Mouse (Mus musculus) left cerebral cortex, postnatal 4 days (tissue): ENCODE data around the gene Lss. TPM values are rescaled to one million over a fixed set of nuclear protein-coding genes. Genes with fewer than 3 reads are reported as not detected.

Source experiments
- DNase-seq: peaks from one replicate; pipeline ENCODE4 v3.0.0-alpha.2; 2022
- intact Hi-C: fragments of 180-260 bp; cut with DNase I; formaldehyde crosslinking; loops from one replicate; pipeline ENCODE4 v1.15.1; 2025
- total RNA-seq, 2 experiments: library from RNA; stranded (reverse); gene quantifications; 2 replicates each; pipeline ENCODE4 v1.2.3; 2021

Gene Lss
- total RNA-seq, 2 experiments from 2014 or later: 97.2 to 103 TPM

DNA sequence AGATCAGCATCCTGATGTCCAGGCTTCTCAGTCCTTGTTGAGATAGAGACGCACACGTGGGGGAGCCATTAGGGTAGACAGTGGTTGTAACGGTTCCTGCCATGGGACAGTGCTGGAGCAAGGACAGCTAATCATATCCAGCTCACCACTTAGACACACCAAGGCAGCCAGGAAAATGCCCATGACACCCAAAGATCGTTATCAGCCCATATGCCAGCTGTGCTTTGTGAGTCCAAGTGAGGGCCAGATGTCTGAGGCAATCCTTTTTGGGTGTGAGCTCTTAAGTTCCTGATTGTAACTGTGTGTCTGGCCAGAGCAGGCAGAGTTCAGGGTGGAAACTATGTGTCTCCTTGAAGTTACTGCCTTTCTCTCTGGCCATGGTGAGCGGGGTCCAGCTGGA, 22.7 kb downstream of the Lss start:
- intact Hi-C loops: loop anchor here (5.0 kb wide), 1 partner anchor 178 kb away; no protein-coding TSS in a partner anchor
- no peak for DNase-seq

DNA sequence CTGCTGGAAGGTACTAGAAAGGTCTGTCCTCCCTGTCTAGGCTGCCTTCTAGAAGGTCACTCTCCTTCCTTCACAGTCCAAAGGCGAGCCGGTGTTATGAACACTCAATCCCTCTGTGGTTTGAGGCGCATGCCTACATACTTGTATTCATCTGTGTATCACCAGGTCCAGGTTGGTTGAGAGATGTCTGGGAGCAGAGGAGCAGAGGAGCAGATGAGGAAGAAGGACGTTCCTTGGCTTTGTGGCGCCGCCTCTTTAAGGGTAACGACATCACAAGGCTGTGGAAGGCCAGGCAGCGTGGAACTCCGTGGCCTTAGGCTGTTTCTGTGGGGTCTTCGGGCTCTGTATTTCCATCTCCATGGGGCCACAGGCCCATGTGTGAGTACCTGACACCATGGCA, 30.6 kb downstream of the Lss start, which contains the start of gene Spatc1l:
Gene Spatc1l, plus strand, starts transcription at position 301 of the 400 bp plus-strand sequence.
- intact Hi-C loops: no loop called here
- no peak for DNase-seq

DNA sequence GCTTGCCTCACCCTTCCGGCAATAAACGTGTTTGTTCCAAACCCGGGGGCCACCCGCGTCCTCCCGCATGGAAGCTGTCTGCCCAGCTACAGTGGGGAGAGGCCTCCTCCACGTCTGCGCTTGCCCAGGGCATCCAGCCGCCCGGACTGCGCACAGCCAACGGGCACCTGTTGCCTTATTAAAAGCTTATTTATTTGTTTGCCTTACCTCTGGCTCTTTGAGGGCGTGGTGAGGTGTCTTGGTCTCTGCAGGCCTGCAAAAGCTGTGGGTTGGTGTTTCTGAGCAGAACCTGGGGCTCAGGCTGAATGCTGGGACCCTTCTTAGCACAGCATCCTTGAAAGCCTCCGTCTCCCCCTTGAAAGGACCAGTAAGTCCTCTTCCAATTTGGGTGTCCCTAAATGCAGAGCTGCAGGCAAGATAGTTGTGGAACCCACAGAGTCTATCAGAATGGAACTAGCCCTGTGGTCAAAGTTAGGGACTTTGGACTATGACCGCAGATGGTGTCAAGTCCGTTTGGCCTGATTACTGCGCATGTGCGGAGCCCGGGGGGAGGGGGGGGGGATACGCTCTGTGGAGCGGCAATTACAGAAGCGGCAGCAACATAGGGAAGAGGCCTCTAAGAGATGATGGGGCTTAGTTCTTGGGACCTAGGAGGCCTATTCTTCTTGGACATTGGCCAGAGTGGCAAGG, 38.8 kb downstream of the Lss start:
- DNase-seq: no peak
- intact Hi-C loops: no loop called here

DNA sequence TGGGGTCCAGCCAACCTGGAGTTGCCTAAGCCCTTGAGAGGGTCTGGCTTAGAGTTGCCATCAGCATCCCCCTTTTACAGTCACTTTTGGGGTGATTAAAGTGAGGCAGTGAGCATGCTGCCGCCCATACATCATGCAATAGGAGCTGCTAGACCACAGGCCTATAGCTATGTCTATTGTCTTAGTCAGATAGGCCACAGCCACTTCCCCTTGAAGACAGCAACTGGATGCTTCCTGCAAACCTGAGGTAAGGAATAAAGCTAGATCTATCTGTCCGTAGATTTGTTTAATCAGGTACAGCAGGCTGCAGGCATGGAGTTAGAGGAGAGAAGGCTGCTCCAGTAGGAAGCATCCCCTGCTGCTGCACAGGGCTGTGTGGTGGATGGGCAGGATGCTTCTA, 39.7 kb downstream of the Lss start:
- intact Hi-C loops: no loop called here
- no peak for DNase-seq

DNA sequence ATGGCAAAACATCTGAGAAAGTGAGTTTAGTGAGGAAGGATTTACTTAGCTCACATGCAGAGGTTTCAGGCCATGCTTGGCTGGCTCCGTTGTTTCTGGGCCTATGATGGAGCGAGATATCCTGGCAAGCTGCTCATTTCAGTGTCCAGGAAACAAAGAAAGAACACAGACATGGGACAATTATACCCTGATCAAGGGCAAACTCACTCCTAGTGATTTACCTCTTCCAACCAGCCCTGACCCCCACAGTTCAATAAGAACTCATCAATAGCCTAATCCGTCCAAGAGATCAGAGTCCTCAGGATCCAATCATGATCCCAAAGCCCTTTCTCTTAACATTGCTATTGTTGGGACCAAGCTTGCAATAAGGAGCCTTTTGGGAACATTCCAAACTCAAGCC, 40.8 kb downstream of the Lss start:
- DNase-seq: no peak
- intact Hi-C loops: no loop called here

DNA sequence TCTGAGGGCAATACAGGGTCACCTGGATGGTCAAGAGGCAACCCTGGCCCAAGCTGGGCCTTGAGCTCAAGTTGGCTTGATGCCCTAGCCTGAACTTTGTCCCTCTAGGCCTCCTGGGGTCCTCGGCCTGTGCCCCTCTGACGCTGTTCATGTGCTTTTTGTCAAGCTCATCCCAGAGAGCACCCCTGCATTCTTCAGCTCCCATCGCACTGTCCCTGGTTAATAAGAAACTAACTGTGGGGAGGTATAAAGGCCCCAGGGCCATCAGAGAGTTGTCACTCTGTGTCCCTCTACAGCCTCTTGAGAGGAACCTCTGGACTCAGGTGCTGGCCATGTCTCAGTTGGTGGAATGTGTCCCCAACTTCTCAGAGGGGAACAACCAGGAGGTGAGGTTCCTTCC, 44.0 kb downstream of the Lss start, which contains the start of gene Ftcd:
Gene Ftcd, plus strand, starts transcription at position 275 of the 400 bp plus-strand sequence.
- intact Hi-C loops: no loop called here
- no peak for DNase-seq

DNA sequence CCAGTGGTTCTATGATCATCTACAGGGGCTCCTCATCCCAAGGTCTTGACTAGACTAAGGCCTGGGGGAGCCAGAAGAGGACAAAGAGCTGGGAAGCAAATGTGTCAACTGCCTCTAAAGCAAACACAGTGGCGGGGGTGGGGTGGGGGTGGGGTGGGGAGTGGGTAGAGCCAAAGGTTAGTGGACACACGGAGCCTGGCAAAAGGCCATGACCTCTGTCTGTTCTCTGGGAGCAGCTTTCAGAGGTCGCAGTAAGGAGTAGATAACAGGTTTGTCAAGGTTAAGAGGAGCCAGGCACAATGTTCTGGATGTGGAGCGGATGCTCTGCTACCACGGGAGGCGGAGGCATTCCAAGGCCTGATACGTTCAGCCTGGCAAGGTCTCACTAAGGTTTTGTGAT, 45.5 kb downstream of the Lss start:
- intact Hi-C loops: no loop called here

DNA sequence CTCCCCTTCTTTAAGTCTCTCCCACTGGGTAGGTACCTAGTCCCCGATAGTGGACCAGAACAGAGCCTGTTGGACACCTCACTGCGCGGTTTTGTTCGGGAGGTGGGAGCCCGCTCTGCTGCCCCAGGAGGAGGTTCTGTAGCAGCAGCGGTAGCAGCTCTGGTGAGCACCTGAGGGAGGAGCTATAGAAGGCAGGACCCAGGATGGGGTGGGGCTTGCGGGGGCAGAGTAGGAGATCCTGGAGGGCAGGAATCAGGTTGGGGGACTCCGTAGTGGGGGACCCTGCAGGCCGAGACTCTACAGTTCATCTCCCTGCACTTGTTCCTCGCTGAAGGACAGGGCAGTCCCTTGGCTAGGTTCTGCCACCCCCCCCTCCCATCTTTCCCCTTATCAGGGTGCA, 52.8 kb downstream of the Lss start:
- intact Hi-C loops: no loop called here
- no peak for DNase-seq

More for the DNA sequence above, 45.5 kb downstream of the Lss start:
- DNase-seq: no peak

DNA sequence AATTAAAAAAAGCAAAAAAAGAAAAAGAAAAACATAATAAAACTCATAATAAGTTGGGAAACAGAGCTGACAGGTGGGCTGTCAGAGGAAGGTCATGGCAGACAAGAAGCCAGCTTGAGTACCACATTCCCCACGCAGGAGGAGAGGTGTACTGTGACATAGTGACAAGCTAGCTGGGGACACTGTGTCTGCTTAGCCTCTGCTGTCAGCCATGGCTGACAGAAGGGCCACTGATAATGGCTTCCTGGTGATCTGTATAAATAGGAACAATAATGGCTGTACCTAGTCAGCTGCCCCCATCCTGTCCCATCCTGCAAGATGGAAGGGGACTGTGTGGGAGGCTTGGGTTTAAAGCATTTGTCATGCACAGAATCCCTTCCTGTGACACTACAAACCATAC, 54.8 kb downstream of the Lss start:
- DNase-seq: no peak
- intact Hi-C loops: no loop called here

DNA sequence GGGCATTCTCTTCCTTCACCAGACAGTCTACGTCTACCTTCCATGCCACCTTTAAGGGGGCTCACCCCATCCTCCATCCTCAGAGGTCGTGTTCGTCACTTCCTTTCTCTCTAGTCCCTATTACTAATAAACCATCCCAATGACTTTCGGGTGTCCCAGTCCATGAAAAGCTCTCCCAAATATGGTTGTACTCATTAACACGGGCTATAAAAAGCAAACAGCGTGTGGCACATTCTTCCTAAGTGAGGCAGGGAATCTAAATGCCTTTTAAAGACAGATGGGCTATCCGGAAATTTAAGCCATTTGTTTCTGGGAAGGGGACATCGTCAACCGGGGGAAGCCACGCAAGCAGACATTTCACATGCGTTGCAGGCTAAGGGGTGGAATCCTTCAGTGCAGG, 58.8 kb downstream of the Lss start:
- DNase-seq: no peak
- intact Hi-C loops: no loop called here

DNA sequence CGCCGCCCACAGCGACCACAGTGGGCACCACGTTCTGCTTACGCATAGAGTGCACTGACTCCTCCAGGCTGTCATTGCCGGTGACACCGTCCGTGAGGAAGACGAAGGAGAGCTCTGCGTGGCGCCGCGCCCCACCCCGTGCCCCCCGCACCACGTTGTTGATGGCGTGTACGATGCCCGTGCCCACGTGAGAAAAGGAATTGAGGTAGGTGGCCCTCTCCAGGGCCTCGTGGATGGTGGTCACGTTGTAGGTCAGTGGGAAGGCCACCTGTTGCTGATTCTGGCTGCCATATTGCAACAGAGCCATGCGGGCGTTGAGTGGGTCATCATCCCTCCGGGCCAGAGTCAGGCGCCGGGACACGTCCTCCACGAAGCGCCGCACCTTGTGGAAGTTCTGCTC, 65.0 kb downstream of the Lss start:
- no peak for DNase-seq
- intact Hi-C loops: no loop called here

DNA sequence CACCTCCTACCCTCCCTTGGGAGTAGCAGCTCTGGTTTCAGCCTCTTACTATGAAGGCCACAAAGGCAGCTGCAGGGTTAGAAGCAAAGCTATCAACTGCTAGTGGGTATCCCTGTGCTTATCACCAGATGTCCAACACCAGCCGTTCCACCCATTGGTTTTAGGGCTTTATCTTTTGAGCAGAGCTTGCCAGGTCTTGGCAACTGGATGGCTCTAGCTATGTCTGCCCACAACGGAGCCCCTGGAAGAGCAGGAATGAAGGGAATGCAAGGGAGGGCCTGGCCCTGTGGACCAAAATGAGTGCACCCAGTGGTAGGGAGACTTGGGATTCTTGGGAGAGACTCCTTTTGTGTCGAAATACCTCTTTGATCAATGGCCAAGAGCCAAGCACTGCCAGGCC, 71.3 kb downstream of the Lss start:
- no peak for DNase-seq
- intact Hi-C loops: no loop called here

Other genes starting within 250 kb of the Lss start
- 10 to 100 TPM; 75.7 to 77.0 TPM for gene Dip2a, start 186.3 kb upstream of the Lss start, total RNA-seq
- gene AC141477.1, start 91.1 kb upstream of the Lss start, total RNA-seq: not detected
- gene Pcnt, start 88.8 kb upstream of the Lss start, total RNA-seq: 10 to 100 TPM; 11.5 to 11.6 TPM
- gene 2610028H24Rik, start 82.5 kb upstream of the Lss start, total RNA-seq: not detected
- gene Mcm3ap, start 62.7 kb upstream of the Lss start, total RNA-seq: 10 to 100 TPM; 59.3 to 61.9 TPM
- 1 to 10 TPM; 3.8 TPM for gene Ybey, start 62.5 kb upstream of the Lss start, total RNA-seq
- gene Spatc1l, start 30.7 kb downstream of the Lss start, total RNA-seq: not detected
- gene Ftcd, start 44.1 kb downstream of the Lss start, total RNA-seq: not detected
- 10 to 100 TPM; 16.7 to 17.4 TPM for gene Col6a2, start 92.0 kb downstream of the Lss start, total RNA-seq
- gene Col6a1, start 194.6 kb downstream of the Lss start, total RNA-seq: 10 to 100 TPM; 18.6 to 19.2 TPM